Mouse (Mus musculus): ENCODE results near the gene Gas7.

GRCm38 (mm10) chr11:67561631-67562030 lies 106.4 kb downstream of the Gas7 start:
- TF ChIP-seq POLR2A (IDR thresholded peaks at IDR 0.05; ENCODE audit: control insufficient read depth, low read depth, low read length) (no peak), CTCF (IDR thresholded peaks at IDR 0.05; ENCODE audit: control insufficient read depth, insufficient read depth, insufficient replicate concordance, low read depth, low read length) (no peak)
